Mouse (Mus musculus) megakaryocyte, embryonic 14.5 days (primary cell): ENCODE data around the gene Prame. TPM values are rescaled to one million over a fixed set of nuclear protein-coding genes. Genes with fewer than 3 reads are reported as not detected.
"Not testable (repeated sequence)": the region's sequence is repeated elsewhere in the genome, so short reads cannot be mapped to it uniquely, and the experiment has no call there.

ENCODE experiments used
- H3K27me3 ChIP-seq: replicated peaks from 2 replicates; pipeline ENCODE3; 2012; ENCODE audit warnings: inconsistent platforms
- H3K36me3 ChIP-seq: replicated peaks from 2 replicates; pipeline ENCODE3; 2012; ENCODE audit warnings: low read length, inconsistent platforms, mixed read lengths
- H3K4me1 ChIP-seq: 2 replicates; pipeline ENCODE4 v1.6.1; 2012; ENCODE audit warnings: inconsistent platforms
- H3K4me3 ChIP-seq: replicated peaks from 2 replicates; pipeline ENCODE3; 2012; ENCODE audit warnings: moderate library complexity, mild to moderate bottlenecking, inconsistent platforms
- H3K9me3 ChIP-seq: 2 replicates; pipeline ENCODE4 v1.6.1; 2012; ENCODE audit warnings: inconsistent platforms
- FLI1 ChIP-seq: IDR thresholded peaks from 2 replicates; pipeline ENCODE4 v1.6.1; 2012; ENCODE audit warnings: low read length, inconsistent platforms, mixed read lengths
- GATA1 ChIP-seq: IDR thresholded peaks from 3 replicates; pipeline ENCODE4 v1.6.1; 2012; ENCODE audit warnings: mixed read lengths, low read length, inconsistent platforms, borderline replicate concordance
- polyA plus RNA-seq: library from polyadenylated mRNA; stranded (reverse); fragments of >175 nt; gene quantifications from 2 replicates; pipeline ENCODE4 v1.2.3, GENCODE M21; 2012; ENCODE audit warnings: low replicate concordance; ENCODE audit not compliant: insufficient read depth

The Prame gene
- polyA plus RNA-seq = not detected in 2 replicates

DNA sequence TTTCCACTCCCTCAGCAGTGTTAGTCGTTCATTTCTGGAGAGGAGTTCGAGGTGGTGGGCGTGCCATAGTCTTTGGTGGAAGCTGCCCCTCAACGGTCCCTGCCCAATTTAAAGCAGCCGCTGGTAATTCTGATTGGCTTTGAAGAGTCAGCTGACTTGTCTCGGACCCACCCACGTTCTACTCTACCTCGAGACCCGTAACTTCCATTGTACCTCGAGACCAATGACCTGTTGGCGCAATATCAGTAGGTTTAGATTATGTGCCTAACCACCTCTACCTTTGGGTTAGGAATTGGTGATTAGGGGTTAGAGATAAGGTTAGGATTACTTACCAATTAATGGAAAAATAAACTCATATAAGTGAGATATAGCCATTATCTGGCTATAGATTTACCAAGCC is at the start of gene Prame:
Gene Prame (minus strand): TSS at position 101 of the 400 bp plus-strand sequence.
- TF ChIP-seq FLI1 = no peak
- TF ChIP-seq GATA1 = no peak
- Histone ChIP-seq H3K27me3 (peaks cover under 1% of the 10 kb centered on the region), H3K9me3 (no peaks in the 10 kb centered on the region), H3K4me3 (no peak within 1 kb of the TSS), H3K36me3 (no peaks in the 10 kb centered on the region), H3K4me1 (no peaks in the 10 kb centered on the region)

DNA sequence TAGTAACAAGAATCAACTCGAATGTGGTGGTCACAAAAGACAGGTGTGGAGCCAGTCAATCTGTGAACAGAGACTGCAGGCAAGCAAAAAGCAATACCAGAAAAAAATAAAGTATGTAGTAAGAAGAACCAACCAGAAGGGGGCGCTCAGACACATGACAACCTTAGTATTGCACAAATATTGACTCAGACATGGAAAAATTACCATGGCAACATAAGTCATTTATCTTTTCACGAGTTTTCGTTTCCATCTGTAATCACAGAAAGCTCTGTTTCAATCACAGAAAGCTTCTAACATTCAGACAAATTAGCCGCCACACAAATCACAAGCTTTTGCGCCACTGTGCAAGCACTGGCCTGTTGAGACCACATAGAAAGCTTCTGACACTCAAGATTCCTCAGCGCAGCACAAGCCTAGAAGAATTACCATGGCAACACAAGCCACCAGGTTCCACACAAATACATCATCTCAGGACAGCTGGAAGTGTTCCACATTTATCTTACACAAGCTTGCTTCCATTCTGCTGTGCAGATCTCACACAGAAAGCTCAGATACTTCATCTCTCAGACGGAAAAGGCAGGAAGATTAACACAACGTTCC is 24.8 kb upstream of the Prame start:
- no peak for TF ChIP-seq GATA1
- TF ChIP-seq FLI1 = no peak
- Histone ChIP-seq H3K9me3 (no peaks in the 10 kb centered on the region), H3K27me3 (peaks cover 2% of the 10 kb centered on the region), H3K4me1 (no peaks in the 10 kb centered on the region), H3K4me3 (no peak overlapping the region), H3K36me3 (no peaks in the 10 kb centered on the region)

- H3K9me3 ChIP-seq = peaks cover 22% of the 10 kb centered on the region
- H3K36me3 ChIP-seq, H3K4me1 ChIP-seq, H3K4me3 ChIP-seq, H3K27me3 ChIP-seq: not testable (repeated sequence)
Observed at GRCm38 (mm10) chrX:135601298-135602029, 26.0 kb downstream of the Prame start.

DNA sequence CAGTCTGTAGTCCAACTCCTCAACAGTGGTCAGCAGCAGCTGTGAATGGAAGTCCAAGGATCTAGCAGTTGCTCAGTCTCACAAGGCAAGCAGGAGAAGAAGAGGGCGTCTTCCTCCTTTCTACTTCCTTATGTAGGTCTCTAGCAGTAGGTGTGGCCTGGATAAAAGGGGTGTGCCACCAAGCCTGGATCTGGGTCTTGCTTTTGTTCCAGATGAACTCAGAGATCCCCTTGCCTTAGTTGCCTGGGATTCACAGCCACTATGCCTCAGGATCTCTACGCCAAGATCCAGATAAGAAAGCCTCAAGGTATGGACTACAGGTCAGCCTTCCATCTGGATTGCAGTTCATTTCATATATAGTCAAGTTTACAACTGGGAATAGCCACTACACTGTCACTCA is 28.8 kb downstream of the Prame start, which contains the start of gene Nxf7:
Gene Nxf7 (minus strand): TSS at position 101 of the 400 bp plus-strand sequence.
- H3K36me3 ChIP-seq = no peaks in the 10 kb centered on the region
- peaks cover 22% of the 10 kb centered on the region for H3K9me3 ChIP-seq
- no peaks in the 10 kb centered on the region for H3K27me3 ChIP-seq
- no peak within 1 kb of the TSS for H3K4me3 ChIP-seq
- H3K4me1 ChIP-seq = no peaks in the 10 kb centered on the region
- no peak for TF ChIP-seq FLI1
- no peak for TF ChIP-seq GATA1

DNA sequence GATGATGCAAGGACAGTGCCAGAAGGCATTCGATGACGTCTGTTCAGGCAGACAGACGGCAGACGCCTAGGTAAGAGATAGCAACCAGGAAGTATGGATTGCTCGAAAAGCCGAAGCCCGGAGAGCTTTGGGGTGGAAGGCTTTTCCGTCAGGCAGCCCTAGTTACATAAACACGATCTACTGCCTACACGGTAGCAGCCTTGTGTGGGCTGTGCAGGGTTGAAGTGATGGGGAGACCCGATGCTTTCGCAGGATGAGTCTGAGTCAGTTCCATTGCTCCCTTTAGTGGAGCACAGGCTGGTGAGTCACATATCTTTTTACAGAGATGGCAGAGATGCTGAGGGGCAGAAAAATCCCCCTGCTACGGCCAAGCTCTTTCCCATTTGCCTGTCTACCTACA is 29.4 kb downstream of the Prame start:
- H3K27me3 ChIP-seq = no peaks in the 10 kb centered on the region
- H3K4me3 ChIP-seq = no peak overlapping the region
- peaks cover 22% of the 10 kb centered on the region for H3K9me3 ChIP-seq
- no peak for TF ChIP-seq GATA1
- TF ChIP-seq FLI1 = no peak
- H3K36me3 ChIP-seq = no peaks in the 10 kb centered on the region
- H3K4me1 ChIP-seq = no peaks in the 10 kb centered on the region

DNA sequence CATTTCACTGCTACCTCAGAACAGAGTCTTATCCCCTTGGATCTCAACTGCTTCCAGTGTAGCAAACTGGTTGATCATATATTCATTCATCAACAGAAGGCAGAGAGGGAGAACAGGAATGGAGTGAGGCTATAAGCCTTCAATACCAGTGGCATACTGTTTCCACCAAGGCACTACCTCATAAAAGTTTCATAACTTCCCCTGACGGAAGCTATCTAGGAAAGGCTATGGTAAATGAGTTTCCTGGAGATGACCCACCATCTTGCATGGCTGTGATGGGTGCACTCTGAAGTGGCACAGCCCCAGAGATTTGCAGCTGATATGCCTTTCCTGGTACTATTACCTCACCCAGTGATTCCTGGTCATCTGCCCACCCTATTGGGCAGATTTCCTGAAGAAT is 51.1 kb downstream of the Prame start:
- H3K4me1 ChIP-seq = peaks cover 5% of the 10 kb centered on the region; the same call in 1 of the 2 replicates
- H3K4me3 ChIP-seq = no peak overlapping the region
- peaks cover 3% of the 10 kb centered on the region for H3K27me3 ChIP-seq
- no peaks in the 10 kb centered on the region for H3K9me3 ChIP-seq
- no peak for TF ChIP-seq GATA1
- no peak for TF ChIP-seq FLI1
- no peaks in the 10 kb centered on the region for H3K36me3 ChIP-seq

DNA sequence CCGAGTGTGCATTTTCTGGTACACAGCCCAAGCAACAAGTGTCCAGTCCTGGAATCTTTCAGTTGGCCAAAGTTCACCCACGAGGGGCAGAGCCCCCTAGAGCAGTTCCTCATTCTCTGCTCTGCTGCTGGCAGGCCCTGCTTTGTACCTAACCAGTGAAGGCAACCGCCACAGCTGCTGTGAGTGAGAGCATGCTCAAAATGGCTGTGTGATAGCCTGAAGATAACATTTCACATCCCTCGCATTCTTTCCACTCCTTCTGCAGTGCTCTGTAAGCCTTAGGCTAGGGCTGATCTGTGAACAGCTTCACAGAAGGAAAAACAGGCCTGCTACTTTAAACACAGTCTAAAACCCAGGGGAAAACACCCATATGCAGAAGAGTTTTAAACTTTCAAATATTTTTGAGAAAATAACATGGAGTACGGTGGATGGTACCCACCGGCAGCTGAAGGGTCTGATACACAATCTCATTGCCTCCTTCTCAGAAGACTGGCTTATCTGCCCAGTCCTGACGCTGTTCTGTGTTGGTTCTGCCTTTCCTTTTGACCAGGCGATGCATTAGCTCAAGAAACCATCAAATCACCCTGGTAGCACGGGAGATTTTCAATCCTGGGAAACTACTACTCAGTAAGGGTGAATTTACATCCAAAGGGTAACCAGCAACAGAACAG is 52.4 kb downstream of the Prame start:
- H3K4me3 ChIP-seq, H3K9me3 ChIP-seq, H3K27me3 ChIP-seq: not testable (repeated sequence)

DNA sequence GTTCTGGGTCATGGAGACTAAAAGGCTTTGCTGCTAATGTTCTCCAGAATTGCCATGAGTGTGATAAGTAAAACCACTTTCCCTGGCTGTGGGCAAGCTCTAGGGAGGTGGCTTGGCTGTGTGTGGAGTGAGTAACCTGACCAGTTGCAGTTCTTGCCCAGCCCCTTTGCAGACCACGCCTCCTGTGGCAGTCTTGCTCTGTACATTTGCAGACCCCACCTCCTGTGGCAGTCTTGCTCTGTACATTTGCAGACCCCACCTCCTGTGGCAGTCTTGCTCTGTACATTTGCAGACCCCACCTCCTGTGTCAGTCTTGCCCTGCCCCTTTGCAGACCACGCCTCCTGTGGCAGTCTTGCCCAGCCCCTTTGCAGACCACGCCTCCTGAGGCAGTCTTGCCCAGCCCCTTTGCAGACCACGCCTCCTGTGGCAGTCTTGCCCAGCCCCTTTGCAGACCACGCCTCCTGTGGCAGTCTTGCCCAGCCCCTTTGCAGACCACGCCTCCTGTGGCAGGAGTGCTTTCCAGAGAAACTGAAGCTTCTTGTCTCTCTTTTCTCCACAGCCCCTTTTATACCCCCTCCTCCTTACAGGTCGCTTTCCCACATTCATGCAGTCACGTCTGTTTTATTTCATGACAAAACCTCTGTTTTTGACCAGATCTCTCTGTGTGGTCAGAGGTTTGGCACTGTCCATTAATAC is 53.1 kb downstream of the Prame start:
- H3K27me3 ChIP-seq, H3K4me3 ChIP-seq, H3K9me3 ChIP-seq, H3K36me3 ChIP-seq, H3K4me1 ChIP-seq: not testable (repeated sequence)

More for the DNA sequence above, 52.4 kb downstream of the Prame start:
- not testable (repeated sequence) for H3K36me3 ChIP-seq, H3K4me1 ChIP-seq

- not testable (repeated sequence) for H3K4me1 ChIP-seq, H3K36me3 ChIP-seq, H3K4me3 ChIP-seq, H3K9me3 ChIP-seq, H3K27me3 ChIP-seq
Observed at GRCm38 (mm10) chrX:135569467-135569866, 58.0 kb downstream of the Prame start.

DNA sequence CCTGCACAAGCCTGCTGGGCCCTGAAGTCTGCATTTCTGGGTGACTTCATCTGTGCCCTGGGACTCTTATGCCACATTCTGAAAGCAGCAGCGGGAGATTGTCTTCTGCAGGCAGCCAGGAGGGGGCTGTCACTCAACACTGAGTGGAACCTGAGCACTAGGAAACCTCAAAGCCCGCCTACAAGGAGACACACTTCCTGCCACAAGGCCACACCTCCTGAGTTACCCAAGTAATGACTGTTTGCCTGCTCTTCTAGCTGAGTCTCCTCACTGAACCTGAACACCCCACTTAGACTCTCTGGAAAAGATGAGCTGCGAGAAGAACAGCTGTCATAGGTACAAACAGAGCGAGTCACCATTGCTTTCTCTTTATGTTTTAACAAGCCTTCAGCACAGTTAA is 62.6 kb downstream of the Prame start:
- not testable (repeated sequence) for H3K27me3 ChIP-seq, H3K9me3 ChIP-seq, H3K4me3 ChIP-seq, H3K36me3 ChIP-seq, H3K4me1 ChIP-seq

Other genes with a start within 250 kb of the Prame start
- not detected in 2 replicates for gene Gm7903, start 193.9 kb downstream of the Prame start, polyA plus RNA-seq
- gene AV320801, start 133.1 kb downstream of the Prame start, polyA plus RNA-seq = not detected in 2 replicates
- gene Nxf7, start 28.9 kb downstream of the Prame start, polyA plus RNA-seq = not detected in 2 replicates
- gene Tcp11x2, start 66.1 kb upstream of the Prame start, polyA plus RNA-seq = not detected in 2 replicates
- gene Tmsb15a, start 97.6 kb upstream of the Prame start, polyA plus RNA-seq = not detected in 2 replicates
- not detected in 2 replicates for gene Armcx5, start 115.0 kb upstream of the Prame start, polyA plus RNA-seq
- 2.6 and 3.0 TPM in 2 replicates for gene Gprasp1, start 115.0 kb upstream of the Prame start, polyA plus RNA-seq
- 1.7 and 4.1 TPM in 2 replicates for gene Bhlhb9, start 169.9 kb upstream of the Prame start, polyA plus RNA-seq
- gene Gprasp2, start 211.3 kb upstream of the Prame start, polyA plus RNA-seq = not detected in 2 replicates